Mouse (Mus musculus) ES-E14 (cell line): Measurements from ENCODE around the gene Nob1. TPM values are rescaled to one million over a fixed set of nuclear protein-coding genes. Genes with fewer than 3 reads are reported as not detected.
A peak's percentile ranks its signal among the peaks of the same experiment; 100 is the strongest.

Experiments used
- DNase-seq: peaks from one replicate; pipeline ENCODE4 v3.0.0-alpha.2; 2013; ENCODE audit warnings: low read depth, low spot score
- H3K27ac ChIP-seq: 2 replicates; pipeline ENCODE4 v1.5.1; 2012; ENCODE audit warnings: low read depth, mild to moderate bottlenecking, low read length, moderate library complexity, mixed read lengths; ENCODE audit not compliant: poor library complexity, insufficient read depth, severe bottlenecking
- H3K36me3 ChIP-seq: 2 replicates; pipeline ENCODE4 v1.6.1; 2012; ENCODE audit warnings: mild to moderate bottlenecking, low read length, moderate library complexity, mixed read lengths; ENCODE audit not compliant: control insufficient read depth, poor library complexity, insufficient read depth, severe bottlenecking
- H3K4me1 ChIP-seq, 2 experiments: fragments of 150-350 bp in 1 of 2; sonication (generic) in 1 of 2; 2 replicates each; pipeline ENCODE4 v1.6.1; 2012; ENCODE audit warnings: low read length in 2 of 2, mild to moderate bottlenecking in 1 of 2, mixed read lengths in 1 of 2; ENCODE audit not compliant: control insufficient read depth in 2 of 2, insufficient read depth in 2 of 2, poor library complexity in 1 of 2
- H3K4me3 ChIP-seq, 2 experiments: fragments of 150-350 bp in 1 of 2; sonication (generic) in 1 of 2; 2 replicates each; pipeline ENCODE4 v1.5.1; 2012; ENCODE audit warnings: low read length in 2 of 2, low read depth in 1 of 2, mild to moderate bottlenecking in 1 of 2, mixed read lengths in 1 of 2; ENCODE audit not compliant: insufficient read depth in 1 of 2, poor library complexity in 1 of 2, severe bottlenecking in 1 of 2
- H3K9ac ChIP-seq: 2 replicates; pipeline ENCODE4 v1.6.1; 2012; ENCODE audit warnings: low read depth, mild to moderate bottlenecking, low read length, mixed read lengths; ENCODE audit not compliant: poor library complexity, insufficient read depth, severe bottlenecking
- H3K9me3 ChIP-seq: fragments of 150-350 bp; sonication (generic); 2 replicates; pipeline ENCODE4 v1.6.1; 2012; ENCODE audit warnings: low read depth, mild to moderate bottlenecking, low read length; ENCODE audit not compliant: control insufficient read depth, insufficient read depth
- CHD2 ChIP-seq: IDR thresholded peaks from 2 replicates; pipeline ENCODE4 v1.6.1; 2014; ENCODE audit warnings: mild to moderate bottlenecking, low read depth, low read length, inconsistent platforms
- HCFC1 ChIP-seq: IDR thresholded peaks from 2 replicates; pipeline ENCODE4 v1.6.1; 2012; ENCODE audit warnings: low read length, inconsistent platforms, borderline replicate concordance; ENCODE audit not compliant: insufficient read depth
- MAFK ChIP-seq: IDR thresholded peaks from 2 replicates; pipeline ENCODE4 v1.6.1; 2014; ENCODE audit warnings: mild to moderate bottlenecking, low read depth, low read length, inconsistent platforms; ENCODE audit not compliant: insufficient read depth
- ZC3H11A ChIP-seq: IDR thresholded peaks from 2 replicates; pipeline ENCODE4 v1.6.1; 2012; ENCODE audit warnings: low read depth, mild to moderate bottlenecking, inconsistent platforms, low read length, borderline replicate concordance
- ZNF384 ChIP-seq: IDR thresholded peaks from 2 replicates; pipeline ENCODE4 v1.6.1; 2012; ENCODE audit warnings: low read depth, low read length, inconsistent platforms
- in situ Hi-C, 2 experiments: fragments of 600-800 bp; cut with MboI; formaldehyde crosslinking; loops; one replicate each; pipeline ENCODE4 v1.15.1; 2025; ENCODE audit warnings: low sequenced_read_pairs in 2 of 2, inconsistent platforms in 1 of 2; ENCODE audit not compliant: unreplicated experiment in 2 of 2
- total RNA-seq: library from RNA; depleted of rRNA; stranded (reverse); fragments of 300-350 nt; gene quantifications from 2 replicates; pipeline ENCODE4 v1.2.3, GENCODE M21; 2012

The Nob1 gene
- total RNA-seq, 1 experiment = 81.8 TPM

GRCm38 (mm10) chr8:107439880-107440625 lies 15.2 kb upstream of the Nob1 start:
- Histone ChIP-seq H3K9me3 (no peaks in the 10 kb centered on the region), H3K9ac (no peak overlapping the region), H3K27ac (no peak overlapping the region), H3K4me1 (peaks cover 4 to 6% of the 10 kb centered on the region in 2 experiments; a peak in 2 of 4 replicates), H3K36me3 (no peaks in the 10 kb centered on the region), H3K4me3 (no peak overlapping the region)
- no peak for DNase-seq
- in situ Hi-C loops = loop anchor here in 1 of 2 experiments (10.0 kb wide), 1 partner anchor 135 kb away; no protein-coding TSS in a partner anchor
- no peak for TF ChIP-seq HCFC1
- no peak for TF ChIP-seq MAFK
- TF ChIP-seq ZNF384 = no peak
- no peak for TF ChIP-seq ZC3H11A
- no peak for TF ChIP-seq CHD2

GRCm38 (mm10) chr8:107437711-107438110 lies 12.9 kb upstream of the Nob1 start:
- Histone ChIP-seq H3K27ac (no peak overlapping the region; the same call in 1 of the 2 replicates), H3K9ac (no peak overlapping the region), H3K4me3 (no peak overlapping the region; a peak in 1 of 4 replicates), H3K36me3 (no peaks in the 10 kb centered on the region), H3K9me3 (no peaks in the 10 kb centered on the region), H3K4me1 (peaks cover 4 to 6% of the 10 kb centered on the region in 2 experiments; a peak in 2 of 4 replicates)
- DNase-seq = no peak
- TF ChIP-seq HCFC1 (no peak), ZNF384 (no peak), MAFK (no peak), ZC3H11A (no peak), CHD2 (no peak)
- in situ Hi-C loops = no loop called here

GRCm38 (mm10) chr8:107436841-107437421 lies 12.1 kb upstream of the Nob1 start:
- Histone ChIP-seq H3K4me1 (peaks cover 4 to 6% of the 10 kb centered on the region in 2 experiments; a peak in 2 of 4 replicates), H3K9me3 (no peaks in the 10 kb centered on the region), H3K27ac (peak overlapping the region; percentile 97; the same call in 1 of the 2 replicates), H3K36me3 (no peaks in the 10 kb centered on the region), H3K4me3 (peak overlapping the region; percentile 81 to 95), H3K9ac (peak overlapping the region; percentile 81)
- TF ChIP-seq CHD2 (no peak), ZC3H11A (no peak), ZNF384 (peak; percentile 89), MAFK (no peak)
- DNase-seq = no peak
- in situ Hi-C loops = no loop called here

DNA sequence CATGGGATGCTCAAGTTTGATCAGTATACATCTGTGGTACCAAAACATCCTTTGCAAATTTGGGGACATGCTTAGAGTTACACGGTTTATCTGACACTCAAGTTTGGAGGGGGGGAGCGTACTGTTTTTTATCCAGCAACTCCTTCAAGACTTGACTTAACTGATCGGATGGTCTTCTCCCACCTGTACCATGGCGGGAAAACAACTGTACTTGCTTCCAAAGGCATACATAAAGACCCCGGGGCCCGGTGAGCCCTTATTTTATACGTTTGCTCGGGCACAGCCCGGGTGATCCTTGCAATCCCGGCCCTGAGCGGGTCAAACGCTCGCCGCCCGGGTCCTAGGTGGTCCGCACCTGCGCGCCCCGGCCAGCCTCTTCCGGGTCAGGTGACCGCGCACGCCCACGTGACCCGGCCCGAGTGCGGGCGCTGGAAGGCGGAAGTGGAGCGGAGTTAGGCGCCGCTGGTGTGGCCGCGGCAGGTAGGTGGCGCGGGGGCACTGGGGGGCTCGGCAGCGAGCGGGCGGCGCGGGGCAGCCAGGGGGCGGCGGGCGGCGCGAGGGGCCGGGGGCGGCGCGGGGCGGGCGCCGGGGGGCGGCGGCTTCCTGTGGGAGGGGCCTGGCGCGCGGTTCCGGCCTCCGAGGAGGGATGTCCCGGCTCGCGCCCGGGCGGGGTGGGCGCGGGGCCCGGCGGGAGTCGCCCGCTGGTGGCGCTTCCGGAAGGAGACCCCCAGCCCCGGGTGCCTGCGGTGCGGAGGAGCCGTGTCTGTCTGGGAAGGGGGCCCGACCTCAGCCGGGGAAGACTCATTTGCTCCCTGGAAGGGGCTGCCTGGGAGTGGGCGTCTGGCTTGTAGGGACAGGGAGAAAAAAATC lies 11.3 kb upstream of the Nob1 start, which contains the start of gene Wwp2:
TSS of gene Wwp2 (plus strand) at position 404 of the 870 bp plus-strand sequence.
- TF ChIP-seq HCFC1 = 0 out of 2 replicates have a peak, but pooled peaks have one; percentile 24
- TF ChIP-seq MAFK = no peak
- no peak for TF ChIP-seq ZNF384
- no peak for TF ChIP-seq ZC3H11A
- in situ Hi-C loops = no loop called here
- peak; percentile 68 for DNase-seq
- H3K4me1 ChIP-seq = peaks cover 4 to 6% of the 10 kb centered on the region in 2 experiments; a peak in 2 of 4 replicates
- no peaks in the 10 kb centered on the region for H3K36me3 ChIP-seq
- peak within 1 kb of the TSS; percentile 81 for H3K9ac ChIP-seq
- H3K4me3 ChIP-seq = peak within 1 kb of the TSS; percentile 81 to 95
- peak within 1 kb of the TSS; percentile 97; the same call in 1 of the 2 replicates for H3K27ac ChIP-seq
- no peaks in the 10 kb centered on the region for H3K9me3 ChIP-seq
